Comparison of ENCODE assay signal across 8 mouse cellular contexts in the genomic region with DNA sequence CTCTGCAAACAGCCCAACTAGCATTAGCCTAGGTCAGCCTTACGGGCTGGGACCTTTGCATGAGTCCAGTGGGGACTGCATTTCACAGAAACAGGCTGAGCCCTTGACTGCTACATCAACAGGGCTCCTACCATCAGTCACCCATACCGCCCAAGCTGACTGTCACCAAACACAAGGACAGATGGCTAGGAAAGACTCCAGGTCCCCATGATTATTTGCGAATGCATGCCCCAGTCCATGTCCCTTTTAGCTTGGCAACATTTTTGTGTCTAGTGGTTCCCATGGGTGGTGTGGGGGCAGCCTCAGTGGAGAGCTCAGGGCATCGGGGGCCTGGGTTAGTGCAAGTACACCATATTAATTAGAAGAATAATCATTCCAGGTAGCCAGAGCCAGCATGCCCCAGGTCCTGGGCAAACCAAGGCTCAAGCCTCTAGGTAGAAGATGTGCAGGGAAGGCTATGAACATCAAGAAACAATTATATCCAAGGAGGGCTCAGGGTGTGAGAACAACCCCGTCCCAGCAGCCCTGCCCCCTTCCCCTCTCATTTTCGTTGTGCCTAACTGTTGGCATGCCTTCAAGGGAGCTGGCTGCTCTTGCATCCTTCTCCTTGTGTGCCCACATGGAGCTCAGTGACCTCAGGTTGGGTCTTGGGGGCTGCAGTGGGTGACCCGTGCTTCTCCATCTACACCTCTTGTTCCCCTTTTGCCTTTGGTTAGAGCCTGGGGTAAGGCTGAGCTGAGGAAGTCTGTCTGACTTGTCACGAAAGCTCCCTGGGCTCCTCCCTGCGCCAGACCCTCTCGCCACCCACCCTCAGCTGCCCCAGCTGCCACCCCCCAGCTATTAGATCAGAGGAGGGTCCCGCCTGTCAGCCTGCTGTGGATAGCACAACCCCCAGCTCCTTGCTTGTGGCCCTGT. TPM values are rescaled to one million over a fixed set of nuclear protein-coding genes. Genes with fewer than 3 reads are reported as not detected.
A peak's percentile ranks its signal among the peaks of the same experiment; 100 is the strongest.
DNase-seq lines count a peak whose midpoint lies in the region; ATAC-seq and TF ChIP-seq lines count a peak whose summit lies in the region.

No protein-coding gene starts in this region.

- H3K4me2 ChIP-seq in heart, embryonic 15.5 days, result peak overlapping the region; percentile 98
- H3K4me2 ChIP-seq in forebrain, embryonic 16.5 days (ENCODE audit: low read length), result peak overlapping the region; percentile 82
- H3K4me2 ChIP-seq in liver, postnatal 0 days (ENCODE audit: low read depth, low read length), result peak overlapping the region; percentile 97

- peaks cover 3% of the 10 kb centered on the region; the same call in 1 of the 2 replicates for H3K79me2 ChIP-seq in heart, adult 2 months (replicated peaks; ENCODE audit: control insufficient read depth, insufficient read depth, low read length)

- no peaks in the 10 kb centered on the region for H3K27me3 ChIP-seq in heart, embryonic 15.5 days
- H3K27me3 ChIP-seq in heart, adult 2 months (ENCODE audit: control insufficient read depth, insufficient read depth, low read length), result no peaks in the 10 kb centered on the region
- H3K27me3 ChIP-seq in cerebellum, adult 2 months (ENCODE audit: control insufficient read depth, insufficient read depth, low read length), result no peaks in the 10 kb centered on the region
- no peaks in the 10 kb centered on the region for H3K27me3 ChIP-seq in forebrain, embryonic 16.5 days (replicated peaks; ENCODE audit: control insufficient read depth, insufficient read depth, low read length)
- H3K27me3 ChIP-seq in liver, postnatal 0 days (ENCODE audit: insufficient read depth, low read length), result no peaks in the 10 kb centered on the region

- no peak overlapping the region for H3K9ac ChIP-seq in heart, embryonic 15.5 days
- no peak overlapping the region for H3K9ac ChIP-seq in heart, adult 2 months (ENCODE audit: low read depth, low read length)
- peak overlapping the region; percentile 96 for H3K9ac ChIP-seq in forebrain, embryonic 16.5 days (replicated peaks; ENCODE audit: low read depth, low read length)
- no peak overlapping the region for H3K9ac ChIP-seq in liver, postnatal 0 days (replicated peaks)

- no peak for ATAC-seq in heart, embryonic 15.5 days (replicated peaks; ENCODE audit: insufficient number of reproducible peaks, insufficient read depth, low FRiP score, low read depth)
- ATAC-seq in forebrain, embryonic 16.5 days, result no peak
- no peak for ATAC-seq in liver, postnatal 0 days

- no peak for TF ChIP-seq CTCF in heart, adult 2 months (IDR thresholded peaks at IDR 0.05)
- TF ChIP-seq CTCF in cerebellum, adult 2 months (IDR thresholded peaks at IDR 0.05; ENCODE audit: borderline replicate concordance, insufficient read depth, low read depth, low read length), result no peak
- no peak for TF ChIP-seq CTCF in liver, postnatal 0 days (IDR thresholded peaks at IDR 0.05; ENCODE audit: low read depth)

- WGBS in heart, embryonic 15.5 days, result 84% methylated on average over 11 of the region's 11 CpGs
- WGBS in heart, adult 2 months, result 94% methylated on average over 11 of the region's 11 CpGs
- 41% methylated on average over 11 of the region's 11 CpGs for WGBS in cerebellum, adult 2 months
- 88% methylated on average over 11 of the region's 11 CpGs for WGBS in forebrain, embryonic 16.5 days
- 77% methylated on average over 11 of the region's 11 CpGs for WGBS in liver, postnatal 0 days (ENCODE audit: insufficient replicate concordance)

- peaks cover 7% of the 10 kb centered on the region for H3K36me3 ChIP-seq in heart, embryonic 15.5 days
- H3K36me3 ChIP-seq in heart, adult 2 months (ENCODE audit: control insufficient read depth, insufficient read depth, low read length), result no peaks in the 10 kb centered on the region
- no peaks in the 10 kb centered on the region; the same call in 1 of the 2 replicates for H3K36me3 ChIP-seq in forebrain, embryonic 16.5 days (ENCODE audit: control insufficient read depth, insufficient read depth)
- peaks cover 4% of the 10 kb centered on the region for H3K36me3 ChIP-seq in liver, postnatal 0 days (replicated peaks; ENCODE audit: insufficient read depth, low read length)

- H3K4me3 ChIP-seq in heart, embryonic 15.5 days, result peak overlapping the region; percentile 78
- no peak overlapping the region for H3K4me3 ChIP-seq in heart, adult 2 months
- H3K4me3 ChIP-seq in cerebellum, adult 2 months (replicated peaks; ENCODE audit: insufficient read depth, low read depth, low read length), result peak overlapping the region; percentile 82
- peak overlapping the region; percentile 89 for H3K4me3 ChIP-seq in forebrain, embryonic 16.5 days (replicated peaks; ENCODE audit: low read length)
- H3K4me3 ChIP-seq in liver, postnatal 0 days (ENCODE audit: low read depth, low read length), result peak overlapping the region; percentile 78; the same call in 1 of the 2 replicates

- TF ChIP-seq POLR2A in heart, adult 2 months (IDR thresholded peaks at IDR 0.05; ENCODE audit: insufficient read depth, low read depth, low read length), result no peak
- TF ChIP-seq POLR2A in cerebellum, adult 2 months (IDR thresholded peaks at IDR 0.05; ENCODE audit: borderline replicate concordance, insufficient read depth, low read length), result no peak

- no peaks in the 10 kb centered on the region for H3K9me3 ChIP-seq in heart, embryonic 15.5 days (replicated peaks)
- no peaks in the 10 kb centered on the region for H3K9me3 ChIP-seq in forebrain, embryonic 16.5 days (ENCODE audit: control insufficient read depth, low read length)
- H3K9me3 ChIP-seq in liver, postnatal 0 days (ENCODE audit: low read length), result no peaks in the 10 kb centered on the region

- intact Hi-C loops in heart, adult 2 months (cut with DNase I), result loop anchor here (2.0 to 5.0 kb wide), 3 partner anchors 34 to 55 kb away; a partner anchor contains a TSS
- intact Hi-C loops in left cerebral cortex, postnatal 10 days (cut with DNase I), result no loop called here

- DNase-seq in heart, adult 2 months, result no peak
- peak; percentile 60 to 66 for DNase-seq in cerebellum, adult 2 months
- DNase-seq in liver, postnatal 0 days, result no peak
- DNase-seq in urinary bladder, adult 2 months (ENCODE audit: low spot score), result no peak
- no peak for DNase-seq in embryo, embryonic 10 days (ENCODE audit: low spot score)
- DNase-seq in left cerebral cortex, postnatal 10 days (ENCODE audit: extremely low spot score in 1 of 2, low spot score in 2 of 2), result no peak

- H3K4me1 ChIP-seq in heart, embryonic 15.5 days (replicated peaks), result peaks cover 25% of the 10 kb centered on the region
- H3K4me1 ChIP-seq in heart, adult 2 months (ENCODE audit: control insufficient read depth, insufficient read depth, low read length), result peaks cover 8% of the 10 kb centered on the region
- H3K4me1 ChIP-seq in cerebellum, adult 2 months (ENCODE audit: control insufficient read depth, insufficient read depth, low read length), result peaks cover 40% of the 10 kb centered on the region
- peaks cover 20% of the 10 kb centered on the region for H3K4me1 ChIP-seq in forebrain, embryonic 16.5 days (replicated peaks; ENCODE audit: control insufficient read depth, insufficient read depth, low read length)
- peaks cover 16% of the 10 kb centered on the region for H3K4me1 ChIP-seq in liver, postnatal 0 days (ENCODE audit: insufficient read depth)

- no peak overlapping the region for H3K27ac ChIP-seq in heart, embryonic 15.5 days
- no peak overlapping the region for H3K27ac ChIP-seq in heart, adult 2 months
- H3K27ac ChIP-seq in cerebellum, adult 2 months (ENCODE audit: insufficient read depth, low read length), result peak overlapping the region; percentile 56
- no peak overlapping the region for H3K27ac ChIP-seq in forebrain, embryonic 16.5 days (ENCODE audit: low read length)
- no peak overlapping the region for H3K27ac ChIP-seq in liver, postnatal 0 days (ENCODE audit: low read depth)

- no peak for TF ChIP-seq EP300 in heart, adult 2 months (IDR thresholded peaks at IDR 0.05; ENCODE audit: insufficient read depth, low read depth, low read length)
- no peak for TF ChIP-seq EP300 in liver, postnatal 0 days (IDR thresholded peaks at IDR 0.05; ENCODE audit: low read depth)

RNA-seq across cellular contexts. Expression of a gene that starts 1.4 kb away (rescaled TPM):
- 22.1 and 27.9 TPM in 2 replicates for polyA plus RNA-seq in heart, embryonic 15.5 days (2015; fragmentation: Nextera tagmentation; extraction: Ambion mirVana)
- 10 to 100 TPM; 23.2 to 25.9 TPM for total RNA-seq in heart, adult 2 months (2021)
- polyA plus RNA-seq in heart, adult 2 months (2012; rRNA removed), result 22.6 and 22.7 TPM in 2 replicates
- polyA plus RNA-seq in cerebellum, adult 2 months (2012; rRNA removed), result 32.6 and 34.9 TPM in 2 replicates
- polyA plus RNA-seq in forebrain, embryonic 16.5 days (2015; fragmentation: Nextera tagmentation; extraction: Ambion mirVana), result 30.4 and 32.5 TPM in 2 replicates
- 7.5 and 7.9 TPM in 2 replicates for polyA plus RNA-seq in liver, postnatal 0 days (2015; fragmentation: Nextera tagmentation; extraction: Ambion mirVana)
- polyA plus RNA-seq in urinary bladder, adult 2 months (2012; rRNA removed), result 18.0 and 18.9 TPM in 2 replicates
- total RNA-seq in left cerebral cortex, postnatal 10 days (2021), result 10 to 100 TPM; 26.7 to 27.6 TPM

RNA-seq across cellular contexts. Expression of a gene that starts 7.4 kb away (rescaled TPM):
- 0.60 and 1.7 TPM in 2 replicates for polyA plus RNA-seq in heart, embryonic 15.5 days (2015; fragmentation: Nextera tagmentation; extraction: Ambion mirVana)
- total RNA-seq in heart, adult 2 months (2021), result 1 to 10 TPM; 1.0 to 1.2 TPM
- 2.3 and 4.1 TPM in 2 replicates for polyA plus RNA-seq in heart, adult 2 months (2012; rRNA removed)
- 5.7 and 6.2 TPM in 2 replicates for polyA plus RNA-seq in cerebellum, adult 2 months (2012; rRNA removed)
- 2.2 and 2.3 TPM in 2 replicates for polyA plus RNA-seq in forebrain, embryonic 16.5 days (2015; fragmentation: Nextera tagmentation; extraction: Ambion mirVana)
- polyA plus RNA-seq in liver, postnatal 0 days (2015; fragmentation: Nextera tagmentation; extraction: Ambion mirVana), result 2.1 and 2.2 TPM in 2 replicates
- polyA plus RNA-seq in urinary bladder, adult 2 months (2012; rRNA removed), result 4.9 TPM in 2 replicates
- total RNA-seq in left cerebral cortex, postnatal 10 days (2021), result 1 to 10 TPM; 2.1 to 2.9 TPM

RNA-seq across cellular contexts. Expression of a gene that starts 27.1 kb away (rescaled TPM):
- 16.8 and 19.6 TPM in 2 replicates for polyA plus RNA-seq in heart, embryonic 15.5 days (2015; fragmentation: Nextera tagmentation; extraction: Ambion mirVana)
- 1 to 10 TPM; 7.2 to 9.5 TPM for total RNA-seq in heart, adult 2 months (2021)
- 20.4 and 24.3 TPM in 2 replicates for polyA plus RNA-seq in heart, adult 2 months (2012; rRNA removed)
- polyA plus RNA-seq in cerebellum, adult 2 months (2012; rRNA removed), result 59.2 and 63.9 TPM in 2 replicates
- 32.1 and 42.6 TPM in 2 replicates for polyA plus RNA-seq in forebrain, embryonic 16.5 days (2015; fragmentation: Nextera tagmentation; extraction: Ambion mirVana)
- 5.0 and 5.5 TPM in 2 replicates for polyA plus RNA-seq in liver, postnatal 0 days (2015; fragmentation: Nextera tagmentation; extraction: Ambion mirVana)
- polyA plus RNA-seq in urinary bladder, adult 2 months (2012; rRNA removed), result 30.7 and 32.0 TPM in 2 replicates
- 10 to 100 TPM; 78.8 to 80.9 TPM for total RNA-seq in left cerebral cortex, postnatal 10 days (2021)

RNA-seq across cellular contexts. Expression of a gene that starts 35.8 kb away (rescaled TPM):
- 72.3 and 82.9 TPM in 2 replicates for polyA plus RNA-seq in heart, embryonic 15.5 days (2015; fragmentation: Nextera tagmentation; extraction: Ambion mirVana)
- total RNA-seq in heart, adult 2 months (2021), result 10 to 100 TPM; 40.5 to 46.9 TPM
- polyA plus RNA-seq in heart, adult 2 months (2012; rRNA removed), result 59.7 and 85.6 TPM in 2 replicates
- polyA plus RNA-seq in cerebellum, adult 2 months (2012; rRNA removed), result 288 and 289 TPM in 2 replicates
- 194 and 208 TPM in 2 replicates for polyA plus RNA-seq in forebrain, embryonic 16.5 days (2015; fragmentation: Nextera tagmentation; extraction: Ambion mirVana)
- polyA plus RNA-seq in liver, postnatal 0 days (2015; fragmentation: Nextera tagmentation; extraction: Ambion mirVana), result 28.0 and 29.0 TPM in 2 replicates
- 115 and 140 TPM in 2 replicates for polyA plus RNA-seq in urinary bladder, adult 2 months (2012; rRNA removed)
- 100 to 1,000 TPM; 187 to 190 TPM for total RNA-seq in left cerebral cortex, postnatal 10 days (2021)

RNA-seq across cellular contexts. Expression of a gene that starts 35.8 kb away (rescaled TPM):
- polyA plus RNA-seq in heart, embryonic 15.5 days (2015; fragmentation: Nextera tagmentation; extraction: Ambion mirVana), result 103 and 111 TPM in 2 replicates
- 100 to 1,000 TPM; 139 to 160 TPM for total RNA-seq in heart, adult 2 months (2021)
- 69.1 and 123 TPM in 2 replicates for polyA plus RNA-seq in heart, adult 2 months (2012; rRNA removed)
- 98.2 and 104 TPM in 2 replicates for polyA plus RNA-seq in cerebellum, adult 2 months (2012; rRNA removed)
- polyA plus RNA-seq in forebrain, embryonic 16.5 days (2015; fragmentation: Nextera tagmentation; extraction: Ambion mirVana), result 95.3 and 100 TPM in 2 replicates
- 38.8 and 41.3 TPM in 2 replicates for polyA plus RNA-seq in liver, postnatal 0 days (2015; fragmentation: Nextera tagmentation; extraction: Ambion mirVana)
- 57.3 and 69.9 TPM in 2 replicates for polyA plus RNA-seq in urinary bladder, adult 2 months (2012; rRNA removed)
- total RNA-seq in left cerebral cortex, postnatal 10 days (2021), result 100 to 1,000 TPM; 126 to 129 TPM

Comparison
In these comparisons a context has a peak if more than half of its experiments do, and no peak if none do; other contexts are left out.
1. DNase-seq: peak in cerebellum, adult 2 months (2 of 2); none in heart, adult 2 months (0 of 2), liver, postnatal 0 days (single experiment), urinary bladder, adult 2 months (single experiment), embryo, embryonic 10 days (single experiment) and left cerebral cortex, postnatal 10 days (0 of 2).
2. Peak in every context shown above with its lines, with median percentiles within 50 percentile points of each other: H3K4me2 ChIP-seq.